Mouse (Mus musculus) MEL (cell line): Measurements from ENCODE around the gene Hist1h3a. TPM values are rescaled to one million over a fixed set of nuclear protein-coding genes. Genes with fewer than 3 reads are reported as not detected.

ENCODE experiments used
- DNase-seq: peaks from one replicate; pipeline ENCODE4 v3.0.0; 2011; ENCODE audit warnings: low read depth, low spot score
- H3K27ac ChIP-seq: 2 replicates; pipeline ENCODE4 v1.5.1; 2012; ENCODE audit warnings: low read depth, mild to moderate bottlenecking, control low read depth, low read length, moderate library complexity; ENCODE audit not compliant: control insufficient read depth
- H3K27me3 ChIP-seq, 2 experiments: fragments of 150-350 bp in 1 of 2; sonication (generic) in 1 of 2; 2 replicates each; pipeline ENCODE4 v1.6.1; 2012; ENCODE audit warnings: low read length in 2 of 2, mild to moderate bottlenecking in 2 of 2, improper control_type of control experiment in 1 of 2, moderate library complexity in 1 of 2; ENCODE audit not compliant: insufficient read depth in 2 of 2, control insufficient read depth in 1 of 2
- H3K36me3 ChIP-seq, 2 experiments: 2 replicates each; pipeline ENCODE4 v1.6.1; 2012 to 2014; ENCODE audit warnings: low read length in 2 of 2, improper control_type of control experiment in 1 of 2, inconsistent platforms in 1 of 2, mild to moderate bottlenecking in 1 of 2; ENCODE audit not compliant: insufficient read depth in 2 of 2, control insufficient read depth in 1 of 2
- H3K4me1 ChIP-seq, 2 experiments: fragments of 150-350 bp in 1 of 2; sonication (generic) in 1 of 2; 2 replicates each; pipeline ENCODE4 v1.6.1; 2012; ENCODE audit warnings: low read length in 2 of 2, improper control_type of control experiment in 1 of 2, mild to moderate bottlenecking in 1 of 2; ENCODE audit not compliant: insufficient read depth in 2 of 2, control insufficient read depth in 1 of 2
- H3K4me3 ChIP-seq, 2 experiments: fragments of 150-350 bp in 1 of 2; sonication (generic) in 1 of 2; 2 replicates each; pipeline ENCODE4 v1.5.1; 2012; ENCODE audit warnings: low read depth in 2 of 2, low read length in 2 of 2, mild to moderate bottlenecking in 2 of 2, moderate library complexity in 2 of 2, control low read depth in 1 of 2, improper control_type of control experiment in 1 of 2; ENCODE audit not compliant: control insufficient read depth in 1 of 2, insufficient read depth in 1 of 2
- H3K79me2 ChIP-seq: 2 replicates; pipeline ENCODE4 v1.6.1; 2012; ENCODE audit warnings: mild to moderate bottlenecking, low read length, moderate library complexity; ENCODE audit not compliant: control insufficient read depth, poor library complexity, insufficient read depth
- H3K9ac ChIP-seq: 2 replicates; pipeline ENCODE4 v1.6.1; 2012; ENCODE audit warnings: low read depth, mild to moderate bottlenecking, control low read depth, low read length, moderate library complexity; ENCODE audit not compliant: control insufficient read depth, poor library complexity, severe bottlenecking
- H3K9me3 ChIP-seq: fragments of 150-350 bp; sonication (generic); replicated peaks from 2 replicates; pipeline ENCODE4 v1.6.1; 2012; ENCODE audit warnings: mild to moderate bottlenecking, low read length, improper control_type of control experiment, moderate library complexity; ENCODE audit not compliant: insufficient read depth
- BHLHE40 ChIP-seq: IDR thresholded peaks from 2 replicates; pipeline ENCODE4 v1.6.1; 2012; ENCODE audit warnings: low read depth, mild to moderate bottlenecking, inconsistent platforms, low read length, improper control_type of control experiment, borderline replicate concordance
- CHD1 ChIP-seq: IDR thresholded peaks from 2 replicates; pipeline ENCODE4 v1.6.1; 2012; ENCODE audit warnings: low read depth, mild to moderate bottlenecking, inconsistent platforms, low read length, improper control_type of control experiment
- E2F4 ChIP-seq: IDR thresholded peaks from 2 replicates; pipeline ENCODE4 v1.6.1; 2011; ENCODE audit warnings: low read depth, low read length, improper control_type of control experiment, borderline replicate concordance
- EP300 ChIP-seq, 2 experiments: IDR thresholded peaks; 2 replicates each; pipeline ENCODE4 v1.6.1; 2011; ENCODE audit warnings: improper control_type of control experiment in 2 of 2, low read length in 2 of 2, low read depth in 1 of 2, mild to moderate bottlenecking in 1 of 2
- ETS1 ChIP-seq: IDR thresholded peaks from 2 replicates; pipeline ENCODE4 v1.6.1; 2012; ENCODE audit warnings: low read depth, mild to moderate bottlenecking, inconsistent platforms, low read length, improper control_type of control experiment, moderate library complexity
- GABPA ChIP-seq: IDR thresholded peaks from 2 replicates; pipeline ENCODE4 v1.6.1; 2012; ENCODE audit warnings: low read depth, mild to moderate bottlenecking, inconsistent platforms, low read length, improper control_type of control experiment, moderate library complexity
- GATA1 ChIP-seq: IDR thresholded peaks from 2 replicates; pipeline ENCODE4 v1.6.1; 2011; ENCODE audit warnings: low read depth, low read length, improper control_type of control experiment
- KAT2A ChIP-seq: conservative IDR thresholded peaks from 2 replicates; pipeline ENCODE4 v1.6.1; 2012; ENCODE audit warnings: low read depth, low read length, improper control_type of control experiment, inconsistent platforms
- MAX ChIP-seq: IDR thresholded peaks from 2 replicates; pipeline ENCODE4 v1.6.1; 2011; ENCODE audit warnings: low read length, improper control_type of control experiment
- MEF2A ChIP-seq: IDR thresholded peaks from 2 replicates; pipeline ENCODE4 v1.6.1; 2014; ENCODE audit warnings: low read depth, mild to moderate bottlenecking, inconsistent platforms, low read length, improper control_type of control experiment; ENCODE audit not compliant: poor library complexity, insufficient replicate concordance, severe bottlenecking; ENCODE audit errors: extremely low read depth
- NRF1 ChIP-seq: IDR thresholded peaks from 2 replicates; pipeline ENCODE4 v1.6.1; 2014; ENCODE audit warnings: low read depth, mild to moderate bottlenecking, inconsistent platforms, low read length, improper control_type of control experiment, moderate library complexity; ENCODE audit not compliant: poor library complexity, insufficient read depth, severe bottlenecking
- POLR2AphosphoS5 ChIP-seq: IDR thresholded peaks from 2 replicates; pipeline ENCODE4 v1.6.1; 2012; ENCODE audit warnings: low read depth, borderline replicate concordance, mild to moderate bottlenecking, inconsistent platforms, low read length, moderate library complexity, mixed read lengths
- TBP ChIP-seq: IDR thresholded peaks from 2 replicates; pipeline ENCODE4 v1.8.0; 2011; ENCODE audit warnings: low read depth, low read length, improper control_type of control experiment
- TCF12 ChIP-seq: IDR thresholded peaks from 2 replicates; pipeline ENCODE4 v1.6.1; 2014; ENCODE audit warnings: low read depth, mild to moderate bottlenecking, inconsistent platforms, low read length, improper control_type of control experiment, moderate library complexity
- UBTF ChIP-seq: IDR thresholded peaks from 2 replicates; pipeline ENCODE4 v1.6.1; 2012; ENCODE audit warnings: low read depth, mild to moderate bottlenecking, inconsistent platforms, low read length, improper control_type of control experiment, moderate library complexity, borderline replicate concordance; ENCODE audit not compliant: insufficient read depth
- USF2 ChIP-seq, 2 experiments: IDR thresholded peaks; 2 replicates each; pipeline ENCODE4 v1.6.1; 2011 to 2012; ENCODE audit warnings: improper control_type of control experiment in 2 of 2, low read length in 2 of 2, borderline replicate concordance in 1 of 2, inconsistent platforms in 1 of 2, low read depth in 1 of 2, mild to moderate bottlenecking in 1 of 2; ENCODE audit not compliant: insufficient read depth in 1 of 2
- ZC3H11A ChIP-seq: IDR thresholded peaks from 2 replicates; pipeline ENCODE4 v1.6.1; 2012; ENCODE audit warnings: low read depth, mild to moderate bottlenecking, inconsistent platforms, low read length, improper control_type of control experiment
- polyA plus RNA-seq, 2 experiments: library from polyadenylated mRNA; stranded (reverse) in 1 of 2; unstranded in 1 of 2; fragments of >175 nt in 1 of 2; fragments of >200 nt in 1 of 2; gene quantifications; 2 replicates each; pipeline versions ENCODE4 v1.2.1 to v1.2.4; 2012; ENCODE audit warnings: low replicate concordance in 2 of 2, low read depth in 1 of 2; ENCODE audit not compliant: insufficient read length in 2 of 2, insufficient read depth in 1 of 2, missing spikeins in 1 of 2
- total RNA-seq: library from RNA; depleted of rRNA; stranded (reverse); fragments of 300-350 nt; gene quantifications from 2 replicates; pipeline ENCODE4 v1.2.3, GENCODE M21; 2012

Gene Hist1h3a
- total and polyA plus RNA-seq, 3 experiments = 6.5 to 1,097 TPM; not detected in 1

DNA sequence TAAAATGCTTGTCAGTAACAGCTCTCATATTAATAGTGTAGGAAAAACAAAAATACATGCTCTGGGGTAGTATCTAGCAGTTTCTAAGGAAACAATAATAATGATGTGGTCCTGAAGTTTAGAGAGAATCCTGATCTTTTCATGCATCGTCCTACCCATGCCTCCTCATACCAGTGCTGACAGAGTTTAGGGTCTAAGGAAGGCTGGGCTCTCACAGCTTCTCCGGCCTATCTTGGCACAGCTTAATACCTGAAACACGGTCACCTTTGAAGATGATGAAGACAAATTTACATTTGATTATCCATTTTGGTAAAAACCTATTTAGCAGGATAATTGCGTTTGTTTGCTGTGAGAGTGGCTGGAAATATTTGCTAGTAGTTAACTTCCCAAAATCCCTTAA is 18.2 kb downstream of the Hist1h3a start:
- DNase-seq = peak; percentile 74
- Histone ChIP-seq H3K9ac (peak overlapping the region; percentile 84), H3K27ac (peak overlapping the region; percentile 95), H3K79me2 (peaks cover 1% of the 10 kb centered on the region; the same call in 1 of the 2 replicates), H3K4me1 (peaks cover 0 to 12% of the 10 kb centered on the region in 2 experiments; a peak in 1 of 4 replicates), H3K4me3 (peak overlapping the region; percentile 0 to 42; a peak in 2 of 4 replicates), H3K36me3 (peaks cover 0 to 30% of the 10 kb centered on the region in 2 experiments; a peak in 2 of 4 replicates), H3K9me3 (no peaks in the 10 kb centered on the region), H3K27me3 (no peaks in the 10 kb centered on the region)
- TF ChIP-seq GABPA (no peak), MEF2A (no peak), GATA1 (no peak), UBTF (no peak), BHLHE40 (no peak), TBP (no peak), POLR2AphosphoS5 (no peak), TCF12 (no peak)

DNA sequence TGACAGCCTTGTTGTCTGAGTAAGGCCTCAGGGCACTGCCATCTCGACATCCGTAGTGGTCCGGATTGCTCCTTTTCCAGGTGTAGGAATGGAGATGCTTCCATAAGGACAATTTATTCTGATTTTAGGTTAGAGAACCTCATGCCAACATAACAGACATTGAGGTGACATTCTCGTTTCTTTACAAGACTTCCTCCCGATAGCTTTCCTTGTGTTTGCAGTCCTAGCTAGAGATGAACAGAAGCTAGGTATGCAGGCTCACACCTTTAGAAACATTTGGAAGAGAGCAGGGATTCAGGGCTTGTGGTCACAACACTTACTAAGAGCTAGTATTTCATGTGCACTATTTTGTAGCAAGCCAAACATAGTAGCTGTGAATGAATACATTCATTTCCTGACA is 19.0 kb downstream of the Hist1h3a start:
- Histone ChIP-seq H3K36me3 (peaks cover 0 to 23% of the 10 kb centered on the region in 2 experiments; a peak in 2 of 4 replicates), H3K4me3 (no peak overlapping the region), H3K79me2 (peaks cover 1% of the 10 kb centered on the region; the same call in 1 of the 2 replicates), H3K27me3 (no peaks in the 10 kb centered on the region), H3K27ac (peak overlapping the region; percentile 26; the same call in 1 of the 2 replicates), H3K9me3 (no peaks in the 10 kb centered on the region), H3K4me1 (0 out of 4 replicates have a peak, but pooled peaks cover 0 to 8% of the 10 kb centered on the region in 2 experiments), H3K9ac (peak overlapping the region; percentile 23; the same call in 1 of the 2 replicates)
- no peak for TF ChIP-seq TCF12
- no peak for TF ChIP-seq GABPA
- no peak for TF ChIP-seq ETS1
- no peak for TF ChIP-seq E2F4
- no peak for TF ChIP-seq KAT2A
- no peak for TF ChIP-seq MEF2A
- TF ChIP-seq EP300 (IDR thresholded peaks at IDR 0.05; ENCODE audit: low read depth in 1 of 2, low read length in 2 of 2) = no peak
- no peak for TF ChIP-seq ZC3H11A
- no peak for TF ChIP-seq NRF1
- TF ChIP-seq USF2 (IDR thresholded peaks at IDR 0.05; ENCODE audit: borderline replicate concordance in 1 of 2, insufficient read depth in 1 of 2, low read depth in 1 of 2, low read length in 2 of 2) = no peak
- no peak for TF ChIP-seq CHD1
- TF ChIP-seq GATA1 = no peak
- no peak for TF ChIP-seq MAX
- TF ChIP-seq POLR2AphosphoS5 = no peak
- TF ChIP-seq TBP = no peak
- peak; percentile 41 for DNase-seq
